Mouse (Mus musculus) layer of hippocampus, postnatal 10 days (tissue): ENCODE measurements around the gene Tmem184a. TPM values are rescaled to one million over a fixed set of nuclear protein-coding genes. Genes with fewer than 3 reads are reported as not detected.

Source experiments
- DNase-seq, 2 experiments: peaks; one replicate each; pipeline ENCODE4 v3.0.0; 2021; ENCODE audit warnings: low spot score in 2 of 2
- total RNA-seq, 2 experiments: library from RNA; stranded (reverse); gene quantifications; 2 replicates each; pipeline ENCODE4 v1.2.3; 2021

The Tmem184a gene
- total RNA-seq, 2 experiments from 2014 or later, result 0.85 TPM; not detected in 1

DNA sequence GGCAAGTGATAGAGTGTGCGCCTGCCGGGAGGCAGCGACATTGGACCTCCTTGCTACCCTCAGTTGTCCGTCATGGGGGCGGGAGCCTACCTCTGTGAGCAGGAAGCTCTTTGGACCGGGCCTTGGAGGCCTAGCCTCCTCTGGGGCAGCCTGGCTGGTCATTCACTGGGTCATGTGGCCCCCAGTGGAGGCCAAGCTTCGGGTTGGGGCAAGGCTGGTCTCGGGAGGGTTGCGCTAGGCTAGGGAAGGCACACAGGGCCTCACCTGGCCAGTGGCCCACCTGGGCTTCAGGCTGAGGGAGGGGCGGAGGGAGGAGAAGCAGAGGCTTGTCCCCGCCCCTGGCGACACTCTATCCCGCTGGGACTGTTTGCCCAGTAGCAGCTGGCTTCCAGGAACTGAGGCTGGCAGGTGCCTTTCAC lies 5.7 kb downstream of the Tmem184a start:
- no peak for DNase-seq

DNA sequence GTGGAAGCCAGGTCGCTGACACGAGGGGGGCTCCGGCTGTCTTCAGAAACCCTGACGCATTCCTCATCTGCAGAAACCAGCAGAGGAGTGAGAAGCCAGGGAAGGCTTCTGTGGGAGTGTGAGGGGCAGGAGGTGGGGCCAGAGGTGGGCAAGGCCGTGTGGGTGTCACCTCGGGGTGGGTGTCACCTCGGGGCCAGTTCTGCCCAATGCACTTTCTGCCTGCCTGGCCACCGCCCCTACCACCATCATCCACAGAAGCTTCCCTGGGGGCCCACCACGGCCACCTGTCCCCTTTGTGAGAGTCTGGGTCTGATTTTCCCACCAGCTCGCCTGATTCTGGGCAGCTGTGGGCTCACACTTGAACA lies 6.6 kb downstream of the Tmem184a start:
- no peak for DNase-seq

DNA sequence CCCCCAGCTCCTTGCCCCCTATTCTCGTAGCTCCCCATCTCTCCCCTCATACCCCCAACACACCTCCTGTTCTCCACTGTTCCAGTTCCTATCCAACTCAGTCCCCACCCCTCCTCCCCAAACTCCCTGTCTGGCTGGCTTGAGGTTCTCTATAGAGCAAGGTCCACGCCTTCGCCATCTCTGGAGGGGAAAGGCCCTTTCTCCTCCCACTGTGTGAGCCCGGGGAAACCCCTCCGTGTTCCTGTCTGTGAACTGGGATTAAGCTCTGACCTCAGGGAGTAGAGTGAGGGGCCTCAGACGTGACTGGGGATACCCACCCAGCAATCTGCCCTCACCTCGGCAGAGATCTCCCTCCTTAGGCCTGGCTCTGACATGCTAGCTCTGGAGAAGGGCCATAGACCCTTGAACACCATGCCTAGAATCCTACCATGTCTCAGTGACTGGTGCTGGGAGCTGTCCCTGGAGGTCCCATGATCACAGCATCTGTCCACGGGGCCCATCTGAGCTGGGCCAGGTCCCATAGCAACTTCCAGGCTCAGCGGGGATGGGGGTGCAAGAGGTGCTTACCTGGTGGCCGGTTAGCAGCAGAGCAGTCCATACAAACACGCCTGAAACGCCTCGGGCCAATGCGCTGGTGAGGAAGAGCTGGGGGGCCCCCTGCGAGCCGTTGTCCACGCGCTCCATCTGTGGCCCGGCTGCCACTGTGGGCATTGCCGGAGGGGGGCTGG lies 7.2 kb downstream of the Tmem184a start:
- DNase-seq, result no peak

DNA sequence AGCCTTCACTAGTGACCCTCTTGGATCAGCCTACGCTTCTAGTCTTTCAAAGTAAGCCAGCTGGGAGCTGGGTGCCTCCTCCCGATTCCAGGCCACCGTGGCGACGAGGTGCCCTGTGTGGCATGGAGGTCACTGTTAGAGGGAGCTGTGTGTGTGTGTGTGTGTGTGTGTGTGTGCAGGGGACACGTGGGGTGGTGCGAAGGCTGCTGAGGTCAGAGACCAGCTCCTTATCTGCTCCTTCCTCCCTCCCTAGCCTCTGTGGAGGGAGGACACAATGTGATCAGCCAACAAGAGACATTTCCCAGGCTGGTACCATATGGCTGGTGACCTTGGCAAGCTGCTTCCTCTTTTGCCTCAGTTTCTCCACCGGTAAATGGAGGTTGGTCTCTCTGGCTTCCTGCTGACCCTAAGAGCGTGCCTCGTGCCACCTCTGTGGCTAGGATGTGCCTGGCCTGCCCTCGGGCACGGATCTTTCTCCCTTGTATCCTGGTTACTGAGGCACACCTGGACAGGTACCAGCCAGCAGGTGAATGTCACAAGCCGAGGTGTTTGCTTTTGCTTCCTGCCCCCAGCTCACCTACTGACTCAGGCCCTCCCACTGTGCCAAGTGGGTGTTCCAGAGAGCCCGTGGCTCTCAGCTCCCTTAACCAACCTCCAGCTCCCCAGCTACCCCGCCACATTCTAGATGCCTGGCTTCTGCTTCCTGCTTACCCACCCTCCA lies 7.9 kb downstream of the Tmem184a start:
- no peak for DNase-seq

DNA sequence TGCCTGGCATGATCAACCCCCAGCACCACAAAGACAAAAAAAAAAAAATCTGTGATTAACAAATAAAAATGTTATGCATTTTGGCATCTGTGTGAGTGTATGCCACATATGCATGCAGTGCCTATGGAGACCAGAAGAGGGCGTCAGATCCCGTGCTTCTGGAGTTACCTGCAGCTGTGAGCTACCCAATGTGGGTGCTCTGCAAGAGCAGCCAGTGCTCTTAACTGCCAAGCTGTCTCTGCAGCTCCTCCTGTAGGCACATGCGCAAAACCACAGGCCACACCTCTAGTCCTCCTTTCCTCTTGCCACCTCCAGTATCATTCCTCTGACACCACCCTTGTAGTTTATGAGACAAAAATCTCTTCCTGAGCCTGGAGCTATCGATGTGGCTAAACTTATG lies 10.3 kb downstream of the Tmem184a start:
- no peak for DNase-seq

DNA sequence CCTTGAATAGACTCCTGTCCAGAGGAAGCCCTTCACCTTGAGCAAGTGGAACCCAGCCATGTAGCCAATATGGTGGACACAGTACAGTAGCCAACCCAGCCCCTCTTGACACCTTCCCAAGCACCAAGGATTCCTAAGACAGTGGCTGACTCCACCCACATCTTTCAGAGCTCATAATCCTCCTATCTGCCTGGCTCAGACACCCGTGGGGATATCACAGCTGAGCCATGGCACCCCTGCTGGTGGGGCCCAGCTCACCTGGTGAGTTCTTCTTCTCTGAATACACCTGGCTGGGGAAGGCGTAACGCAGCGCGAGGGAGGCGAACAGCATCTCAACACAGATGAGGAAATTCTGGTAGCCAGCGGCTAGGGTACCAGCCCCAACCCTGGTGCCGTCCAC lies 13.8 kb downstream of the Tmem184a start:
- DNase-seq, result no peak

DNA sequence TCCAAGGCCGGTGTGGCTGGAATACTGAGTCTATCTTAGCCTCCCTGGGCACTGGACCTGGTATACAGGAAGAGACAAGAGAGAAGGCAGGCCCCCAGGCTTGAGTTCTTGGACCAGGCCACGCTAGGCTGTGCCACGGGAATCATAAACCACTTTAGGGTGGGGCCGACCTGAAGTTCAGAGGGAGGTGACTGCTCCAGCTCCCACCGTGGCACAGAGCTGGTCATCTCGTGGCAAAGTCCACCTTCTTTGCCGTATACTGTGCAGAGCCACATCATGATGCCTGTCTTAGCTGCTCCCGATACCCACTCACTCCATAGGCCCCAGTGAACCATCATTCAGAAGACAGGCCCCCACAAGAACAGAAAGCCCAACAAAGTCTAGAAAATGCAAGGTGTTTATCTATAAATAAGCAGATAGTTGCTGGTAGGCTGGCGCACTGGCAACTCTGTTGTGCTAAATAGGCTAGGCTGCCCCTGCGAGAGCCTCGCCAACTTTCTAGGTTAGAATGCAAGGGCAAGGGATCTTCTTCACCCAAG lies 15.1 kb downstream of the Tmem184a start:
- no peak for DNase-seq

DNA sequence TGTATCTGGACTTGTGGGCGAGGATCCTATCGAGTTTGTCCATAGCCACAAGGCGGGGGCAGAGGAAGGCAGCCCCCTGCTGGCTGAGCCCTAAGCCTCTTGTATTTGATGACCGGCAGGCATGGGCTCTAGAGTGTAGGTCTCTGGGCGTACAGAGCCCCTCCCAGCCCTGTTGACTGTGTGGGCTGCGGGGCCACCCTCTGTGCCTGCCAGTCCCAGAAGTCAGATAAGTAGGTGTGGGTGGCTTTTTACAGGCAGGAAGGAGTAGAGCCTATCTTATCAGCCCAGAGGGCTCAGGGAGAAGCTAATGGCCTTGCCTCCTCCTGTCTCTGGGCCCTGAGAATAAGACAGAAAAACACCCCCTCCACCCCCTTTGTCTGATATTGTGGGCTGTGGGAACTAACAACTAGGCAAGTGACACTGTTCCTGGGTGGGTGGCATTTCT lies 15.6 kb downstream of the Tmem184a start:
- no peak for DNase-seq

DNA sequence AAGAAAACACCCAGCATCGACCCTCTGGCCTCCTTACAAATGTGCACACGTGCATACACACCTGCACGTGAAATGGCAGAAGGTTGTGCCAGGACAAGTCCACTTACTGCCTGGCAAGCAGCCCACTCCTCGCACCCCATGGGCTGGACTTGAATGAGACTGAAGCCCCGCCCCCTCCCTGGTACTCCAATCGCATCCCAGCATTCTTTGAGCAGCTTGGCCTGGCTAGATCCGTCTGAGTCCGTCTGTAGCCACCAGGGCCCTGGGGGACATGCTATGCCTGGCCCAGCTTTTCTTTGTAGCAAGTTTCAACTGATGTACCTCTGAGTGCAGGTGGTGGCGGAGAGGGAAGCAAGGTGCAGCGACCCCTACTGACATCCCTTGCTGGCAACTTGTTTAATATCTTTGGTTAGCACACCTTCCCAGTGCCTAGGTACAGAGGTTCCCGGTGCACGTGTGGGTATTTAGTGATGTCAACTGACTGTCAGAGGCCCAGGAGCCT lies 16.1 kb downstream of the Tmem184a start:
- DNase-seq, result no peak

DNA sequence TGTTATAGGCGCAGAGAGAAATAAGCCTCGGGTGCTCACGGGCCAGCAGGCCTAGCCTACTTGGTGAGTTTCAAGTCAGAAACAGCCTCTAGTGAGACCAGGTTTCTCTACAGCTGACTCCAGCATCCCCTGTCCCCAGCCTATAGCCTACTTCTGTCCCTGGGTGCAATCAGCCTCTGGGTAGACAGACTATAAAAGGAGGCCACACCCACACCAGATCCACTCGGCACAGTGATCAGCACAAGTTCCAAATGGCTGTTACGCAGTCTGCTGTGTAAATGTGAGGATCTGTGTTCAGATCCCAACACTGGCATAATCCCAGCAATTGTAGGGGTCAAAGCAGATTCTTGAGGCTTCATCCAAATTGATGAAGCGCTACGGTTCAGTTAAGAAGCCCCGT lies 16.6 kb downstream of the Tmem184a start:
- no peak for DNase-seq

DNA sequence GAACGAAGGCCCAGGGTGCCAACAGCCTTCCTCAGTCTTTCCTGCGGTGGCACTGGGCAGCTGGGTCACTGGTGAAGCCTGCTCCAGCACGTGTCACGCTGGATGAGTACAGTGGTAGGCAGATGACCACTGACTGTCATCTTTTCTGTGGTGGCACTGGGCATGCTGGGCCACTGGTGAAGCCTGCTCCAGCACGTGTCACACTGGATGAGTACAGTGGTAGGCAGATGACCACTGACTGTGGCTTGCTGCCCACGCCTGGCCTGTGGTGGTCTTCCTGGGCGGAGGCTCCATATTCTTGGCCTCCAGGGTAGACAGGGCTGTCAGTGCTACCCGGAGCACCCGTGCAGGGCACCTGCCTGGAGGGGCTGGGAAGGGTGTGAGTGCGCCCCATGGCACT lies 17.8 kb downstream of the Tmem184a start:
- DNase-seq, result no peak

DNA sequence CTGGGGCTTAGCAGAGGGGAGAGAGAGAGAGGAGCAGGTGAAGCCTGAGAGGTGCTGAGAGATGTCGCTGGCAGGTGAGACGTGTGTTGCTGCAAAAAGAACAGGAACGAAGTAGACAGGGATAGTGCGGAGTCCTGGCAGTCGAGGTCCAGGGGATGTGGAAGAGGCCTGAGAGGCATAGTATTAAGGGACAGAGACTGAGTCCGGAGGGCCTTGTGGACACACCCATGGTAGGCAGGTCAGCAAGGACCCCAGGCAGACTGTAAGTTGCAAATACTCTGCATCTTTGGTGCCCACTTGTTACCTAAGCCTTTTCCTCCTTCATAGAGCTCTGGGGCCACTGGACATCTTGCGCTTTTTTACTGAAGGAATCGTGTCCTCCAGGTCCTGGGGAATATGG lies 18.5 kb downstream of the Tmem184a start:
- no peak for DNase-seq

DNA sequence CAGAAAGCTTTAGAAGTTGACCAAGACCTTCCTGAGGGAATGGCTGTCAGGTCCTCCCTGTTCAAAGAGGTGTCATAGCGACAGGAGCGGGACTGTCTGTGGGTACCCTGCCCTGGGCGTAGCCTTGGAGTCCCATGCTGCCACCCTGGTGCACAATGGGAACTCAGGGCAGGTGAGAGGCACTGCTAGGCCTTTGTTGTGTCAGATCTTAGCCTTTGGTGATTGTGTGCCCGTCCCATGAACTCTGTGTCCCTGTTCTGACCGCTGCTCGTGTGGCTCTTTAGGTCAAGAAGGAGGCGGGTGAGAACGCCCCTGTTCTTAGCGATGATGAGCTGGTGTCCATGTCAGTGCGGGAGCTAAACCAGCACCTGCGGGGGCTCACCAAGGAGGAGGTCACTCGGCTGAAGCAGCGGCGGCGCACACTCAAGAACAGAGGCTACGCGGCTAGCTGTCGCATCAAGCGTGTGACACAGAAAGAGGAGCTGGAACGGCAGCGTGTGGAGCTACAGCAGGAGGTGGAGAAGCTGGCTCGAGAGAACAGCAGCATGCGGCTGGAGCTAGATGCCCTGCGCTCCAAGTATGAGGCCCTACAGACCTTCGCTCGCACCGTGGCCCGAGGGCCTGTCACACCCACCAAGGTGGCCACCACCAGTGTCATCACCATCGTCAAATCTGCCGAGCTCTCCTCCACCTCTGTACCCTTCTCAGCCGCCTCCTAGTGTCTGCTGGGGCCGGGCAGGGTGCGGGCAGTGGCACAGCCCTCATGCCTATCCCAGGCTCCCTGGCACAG lies 19.7 kb downstream of the Tmem184a start:
- DNase-seq, result no peak

DNA sequence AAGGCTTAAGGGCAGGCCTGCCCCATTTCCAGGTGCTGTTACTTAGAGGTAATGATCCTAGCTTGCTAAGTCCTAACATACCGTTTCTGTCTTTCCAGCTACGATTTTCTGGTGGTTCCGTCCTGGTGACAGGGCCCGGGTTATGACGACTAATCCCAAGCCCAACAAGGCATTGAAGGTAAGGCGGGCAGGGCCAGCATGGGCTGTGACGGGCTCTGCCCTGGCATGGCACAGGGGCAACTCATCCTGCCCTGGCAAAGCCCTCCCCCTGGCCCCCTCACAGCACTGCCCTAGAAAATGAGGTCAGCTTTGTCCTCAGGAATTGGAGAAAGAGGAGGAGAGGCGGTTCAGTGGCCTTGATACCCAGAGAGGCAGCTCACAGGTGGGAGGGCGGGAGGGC lies 20.7 kb downstream of the Tmem184a start:
- no peak for DNase-seq

DNA sequence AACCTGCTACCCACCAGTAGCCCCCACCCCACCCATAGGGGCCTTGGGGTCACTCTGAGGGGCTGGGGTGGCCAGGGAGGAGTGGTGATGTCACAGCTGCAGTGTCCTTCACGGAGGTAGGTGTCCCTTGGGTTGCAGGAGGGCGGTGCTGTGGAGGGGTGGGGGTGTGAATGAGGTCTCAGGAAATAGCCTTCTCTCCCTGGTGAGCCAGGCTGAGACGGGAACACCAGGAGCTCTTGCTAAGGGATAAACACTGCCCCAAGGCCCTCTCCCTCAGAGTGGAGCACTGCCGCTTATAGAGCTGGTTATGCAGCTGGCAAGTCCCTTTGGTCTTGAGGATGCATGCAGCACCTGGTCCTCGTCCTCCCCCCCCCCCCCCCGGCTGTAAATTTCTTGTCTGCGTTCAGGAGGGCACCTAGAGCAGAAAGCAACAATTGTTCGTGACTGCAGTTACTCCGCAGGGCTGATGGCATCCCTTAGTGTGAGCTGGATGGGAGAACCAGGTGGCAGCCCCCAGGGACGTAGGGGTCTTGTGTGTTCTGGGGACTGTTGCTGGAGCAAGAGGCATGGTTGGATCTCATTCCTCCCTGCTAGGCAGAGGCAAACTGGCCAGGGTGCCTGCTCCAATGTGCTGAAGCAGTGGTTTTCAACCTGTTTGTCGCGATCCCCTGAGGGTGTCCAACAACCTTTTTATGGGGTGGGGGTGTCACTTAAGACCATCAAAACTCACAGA lies 21.4 kb downstream of the Tmem184a start:
- DNase-seq, result no peak

DNA sequence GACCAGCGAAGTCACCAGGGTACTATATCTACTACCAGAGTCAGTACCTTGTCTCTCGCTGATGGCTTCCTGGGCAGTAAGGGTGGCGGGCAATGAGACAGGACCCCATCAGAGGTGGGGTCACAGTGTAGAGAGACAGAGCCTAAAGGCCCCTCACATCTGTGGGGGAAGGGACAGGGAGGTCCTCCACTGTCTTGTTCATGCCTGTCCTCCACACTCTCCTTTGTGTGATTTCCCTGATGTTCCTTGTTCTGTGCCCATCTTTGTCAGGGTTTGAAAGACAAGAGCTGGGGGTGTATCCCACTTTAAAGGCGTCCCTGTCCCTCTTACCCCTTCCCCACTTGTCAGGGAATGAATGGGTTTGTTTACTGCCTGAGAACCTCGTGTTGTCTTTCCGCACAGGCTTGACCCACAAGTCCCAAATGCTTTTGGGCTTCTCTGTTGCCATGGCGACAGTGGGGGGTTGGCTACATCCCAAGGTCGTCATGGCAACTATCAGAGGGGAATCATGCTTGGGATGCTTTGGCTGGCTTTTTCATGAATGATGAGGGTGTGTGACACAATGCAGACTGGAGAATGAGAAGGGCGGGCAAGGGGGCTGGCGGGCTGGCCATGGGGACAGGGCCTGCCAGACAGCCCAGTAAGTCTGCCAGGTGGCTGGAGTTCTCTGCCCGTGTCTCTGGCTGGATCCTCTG lies 22.1 kb downstream of the Tmem184a start:
- DNase-seq, result peak; percentile 86 to 92

DNA sequence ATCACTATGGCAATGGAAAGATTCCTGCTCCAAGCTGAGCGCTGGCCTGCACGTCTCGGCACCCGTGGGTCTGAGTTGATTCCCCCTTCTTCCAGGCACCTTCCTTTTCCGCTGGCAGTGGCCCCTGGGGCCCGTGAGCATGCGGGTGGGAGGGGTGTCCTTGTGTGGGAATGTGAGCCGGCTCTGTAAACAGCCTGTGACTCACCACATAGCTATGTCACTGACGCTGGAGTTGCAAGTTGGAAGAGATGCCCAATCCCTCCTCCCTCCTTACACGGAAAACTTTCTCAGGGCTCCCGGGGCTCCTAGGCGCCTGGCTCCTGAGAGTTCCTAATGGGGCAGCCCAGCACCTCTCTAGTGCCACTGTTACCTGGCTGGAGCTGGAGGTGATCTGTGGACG lies 22.8 kb downstream of the Tmem184a start:
- DNase-seq, result peak; percentile 42 to 50

DNA sequence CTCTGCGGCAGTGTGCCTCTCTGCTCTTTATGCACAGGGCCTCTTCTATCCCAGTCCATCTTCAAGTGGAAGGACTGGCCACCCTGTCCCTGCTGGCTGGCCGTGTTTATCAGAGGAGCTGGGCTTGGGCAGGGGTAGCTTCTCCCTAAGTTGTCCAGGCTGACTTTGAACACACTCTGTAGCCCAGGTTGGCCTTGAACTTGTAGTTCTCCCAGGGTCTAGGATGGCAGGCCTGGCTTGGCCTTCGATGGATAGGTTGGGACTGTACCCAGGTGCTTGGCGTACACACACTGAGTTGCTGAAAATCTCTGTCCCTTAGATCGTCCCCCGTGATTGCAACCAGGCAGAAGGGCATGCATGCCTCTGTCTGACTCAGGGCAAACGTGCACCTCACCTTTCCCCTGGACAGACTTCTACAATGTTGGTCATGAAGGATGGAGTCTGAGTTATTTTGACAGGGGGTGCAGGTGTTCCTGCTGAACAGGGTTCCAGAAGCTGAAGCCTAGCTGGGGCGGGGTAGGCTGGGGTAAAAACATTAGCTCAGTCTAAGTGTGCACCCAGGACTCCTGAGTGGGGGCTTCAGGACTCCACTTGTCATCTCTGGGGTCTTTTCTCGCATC lies 23.6 kb downstream of the Tmem184a start:
- no peak for DNase-seq

DNA sequence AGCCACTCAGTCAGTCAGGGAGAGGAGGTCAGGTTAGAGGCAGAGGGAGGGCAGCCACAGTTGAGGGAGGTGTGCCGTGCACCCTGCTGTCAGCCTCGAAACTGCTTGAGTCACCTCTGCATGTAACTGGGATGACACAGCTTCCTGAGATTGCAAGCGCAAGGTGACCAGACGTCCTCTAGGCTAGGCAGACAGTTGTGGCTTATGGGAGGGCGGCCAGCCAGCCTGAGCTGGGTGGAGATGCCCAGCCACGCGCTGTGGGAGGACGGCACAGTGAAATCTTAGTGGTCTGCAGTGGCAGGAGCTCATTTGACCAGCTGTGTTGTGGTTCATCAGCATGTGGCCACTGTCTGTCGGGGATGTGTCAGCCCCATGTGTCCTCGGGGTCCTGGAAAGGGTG lies 24.8 kb downstream of the Tmem184a start:
- no peak for DNase-seq

DNA sequence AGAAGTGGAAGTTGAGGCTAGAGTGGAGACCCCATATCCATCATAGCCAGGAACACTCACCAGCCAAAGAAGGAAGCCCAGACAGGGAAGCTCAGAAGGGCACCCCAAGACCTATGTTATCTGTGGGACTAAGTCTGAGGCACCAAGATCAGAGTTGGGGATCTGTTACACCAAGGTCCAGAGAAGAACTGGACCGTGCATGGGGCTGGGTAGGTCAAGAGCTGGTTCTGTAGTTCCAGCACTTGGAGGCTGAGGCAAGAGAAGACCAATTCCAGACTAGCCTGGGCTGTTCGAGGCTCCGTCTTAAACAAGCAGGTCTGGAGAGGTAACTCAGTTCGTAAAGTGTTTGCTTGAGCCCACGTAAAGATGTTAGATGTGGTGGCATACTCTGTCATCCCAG lies 25.6 kb downstream of the Tmem184a start:
- DNase-seq, result no peak
